Comparison of ENCODE assay signal across 29 mouse cellular contexts in the genomic region with DNA sequence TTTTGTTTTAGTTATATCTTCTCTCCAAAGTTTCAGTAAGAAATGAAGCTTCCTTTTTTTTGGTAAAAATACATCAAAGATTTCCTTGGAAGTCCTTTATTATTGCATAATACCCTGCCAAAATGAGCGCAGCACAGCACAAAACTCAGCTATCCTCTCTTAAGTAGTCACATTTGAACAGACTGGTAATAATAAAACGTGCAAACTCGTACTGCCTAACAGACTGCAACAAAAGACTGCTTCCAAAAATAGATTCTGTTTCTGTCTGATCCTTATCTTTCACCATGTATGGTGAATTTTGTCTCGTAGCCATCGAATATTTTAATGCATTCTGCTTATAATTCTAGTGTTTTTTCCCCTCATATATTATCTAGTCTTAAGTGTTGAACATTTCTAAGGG. TPM values are rescaled to one million over a fixed set of nuclear protein-coding genes. Genes with fewer than 3 reads are reported as not detected.
"Had no signal": no experiment of that assay in that cellular context is flagged by ENCODE, and none has a peak within 500 bp of the region (broad histone marks: within the 10 kb centered on the region; RNA-seq: fewer than 3 reads in every experiment).

No protein-coding gene starts in this region.

- H3K27me3 ChIP-seq: limb, embryonic 13.5 days; liver, embryonic 12.5 days; liver, embryonic 15.5 days; lung, embryonic 15.5 days; megakaryocyte, embryonic 14.5 days; midbrain, embryonic 13.5 days; neural tube, embryonic 13.5 days; stomach, embryonic 15.5 days had no signal

- H3K9ac ChIP-seq: limb, embryonic 13.5 days; liver, embryonic 12.5 days; liver, embryonic 15.5 days; lung, embryonic 15.5 days; midbrain, embryonic 13.5 days; neural tube, embryonic 13.5 days; stomach, embryonic 15.5 days had no signal

- DNase-seq: kidney, adult 9 months; kidney, postnatal 14 days; kidney, postnatal 4 days; layer of hippocampus, adult 9-11 months; layer of hippocampus, postnatal 36 days; liver; lung, adult 18-20 months; lung, postnatal 10 days; lung, postnatal 36 days; retina, postnatal 1 day; right cerebral cortex, postnatal 25 days; spleen, adult 18-20 months; thymus, adult 18-20 months; thymus, postnatal 36 days had no signal

- H3K4me3 ChIP-seq: limb, embryonic 10.5 days; limb, embryonic 13.5 days; liver, embryonic 12.5 days; liver, embryonic 15.5 days; lung, embryonic 15.5 days; megakaryocyte, embryonic 14.5 days; midbrain, embryonic 10.5 days; midbrain, embryonic 13.5 days; myocyte; neural tube, embryonic 13.5 days; stomach, embryonic 15.5 days had no signal

- H3K4me1 ChIP-seq: liver, embryonic 12.5 days; liver, embryonic 15.5 days; lung, embryonic 15.5 days; megakaryocyte, embryonic 14.5 days; midbrain, embryonic 10.5 days; midbrain, embryonic 13.5 days; neural tube, embryonic 13.5 days; stomach, embryonic 15.5 days had no signal

- H3K36me3 ChIP-seq: limb, embryonic 10.5 days; limb, embryonic 13.5 days; liver, embryonic 12.5 days; liver, embryonic 15.5 days; lung, embryonic 15.5 days; midbrain, embryonic 10.5 days; midbrain, embryonic 13.5 days; neural tube, embryonic 13.5 days; stomach, embryonic 15.5 days had no signal

- H3K27ac ChIP-seq: limb, embryonic 10.5 days; limb, embryonic 13.5 days; liver, embryonic 12.5 days; liver, embryonic 15.5 days; lung, embryonic 15.5 days; midbrain, embryonic 10.5 days; midbrain, embryonic 13.5 days; neural tube, embryonic 13.5 days; stomach, embryonic 15.5 days had no signal

- ATAC-seq: liver, embryonic 12.5 days; midbrain, embryonic 13.5 days; midbrain, embryonic 16.5 days had no signal

- H3K4me2 ChIP-seq: limb, embryonic 13.5 days; liver, embryonic 12.5 days; liver, embryonic 15.5 days; lung, embryonic 15.5 days; midbrain, embryonic 13.5 days; neural tube, embryonic 13.5 days; stomach, embryonic 15.5 days had no signal

- H3K9me3 ChIP-seq: limb, embryonic 10.5 days; limb, embryonic 13.5 days; liver, embryonic 12.5 days; liver, embryonic 15.5 days; lung, embryonic 15.5 days; megakaryocyte, embryonic 14.5 days; midbrain, embryonic 10.5 days; midbrain, embryonic 13.5 days; neural tube, embryonic 13.5 days; stomach, embryonic 15.5 days had no signal

RNA-seq across cellular contexts. Expression of gene Cadm2, which starts 45.2 kb away (rescaled TPM):
- total RNA-seq: monocyte, adult 5-6 weeks; neutrophil, adult 5-6 weeks had no signal
- polyA plus RNA-seq: kidney, embryonic 16.5 days; liver, embryonic 15.5 days had no signal
